Mouse (Mus musculus): ENCODE measurements around the gene Svs3b. TPM values are rescaled to one million over a fixed set of nuclear protein-coding genes. Genes with fewer than 3 reads are reported as not detected.
"Not testable (repeated sequence)": the region's sequence is repeated elsewhere in the genome, so short reads cannot be mapped to it uniquely, and the experiment has no call there.

Gene Svs3b
- polyA plus RNA-seq (2016; fragmentation: Nextera tagmentation; extraction: Ambion mirVana), result not detected in 2 replicates

GRCm38 (mm10) chr2:164256540-164256939, at the start of gene Svs3b:
TSS of gene Svs3b (minus strand) at chr2:164256640.
- not testable (repeated sequence) for H3K36me3 ChIP-seq; H3K27me3 ChIP-seq (ENCODE audit: low read depth, poor library complexity, severe bottlenecking); H3K9me3 ChIP-seq (replicated peaks); H3K4me3 ChIP-seq; DNase-seq (ENCODE audit: low spot score); H3K27ac ChIP-seq (replicated peaks); H3K4me1 ChIP-seq
- WGBS, result 95% methylated on average over 1 of the region's 1 CpGs

- WGBS, result 78% methylated on average over 1 of the region's 1 CpGs
- not testable (repeated sequence) for H3K9me3 ChIP-seq (replicated peaks); H3K36me3 ChIP-seq; H3K4me1 ChIP-seq; H3K27me3 ChIP-seq (ENCODE audit: low read depth, poor library complexity, severe bottlenecking); DNase-seq (ENCODE audit: low spot score); H3K4me3 ChIP-seq; H3K27ac ChIP-seq (replicated peaks)
Observed at GRCm38 (mm10) chr2:164288968-164289367, 32.5 kb upstream of the Svs3b start, which contains the start of gene Svs3a. TSS of gene Svs3a (plus strand) at chr2:164289268.

GRCm38 (mm10) chr2:164278359-164278758, 21.9 kb upstream of the Svs3b start, which contains the start of gene Svs4:
TSS of gene Svs4 (minus strand) at chr2:164278459.
- Histone ChIP-seq H3K36me3 (no peaks in the 10 kb centered on the region), H3K27me3 (ENCODE audit: low read depth, poor library complexity, severe bottlenecking) (no peaks in the 10 kb centered on the region), H3K4me1 (no peaks in the 10 kb centered on the region), H3K27ac (replicated peaks) (no peak within 1 kb of the TSS), H3K9me3 (replicated peaks) (no peaks in the 10 kb centered on the region), H3K4me3 (no peak within 1 kb of the TSS)
- WGBS, result 93% methylated on average over 4 of the region's 4 CpGs
- no peak for DNase-seq (ENCODE audit: low spot score)

GRCm38 (mm10) chr2:164238366-164238765, 18.1 kb downstream of the Svs3b start, which contains the start of gene Svs2:
TSS of gene Svs2 (minus strand) at chr2:164238466.
- Histone ChIP-seq H3K4me1 (no peaks in the 10 kb centered on the region), H3K27me3 (ENCODE audit: low read depth, poor library complexity, severe bottlenecking) (no peaks in the 10 kb centered on the region), H3K9me3 (replicated peaks) (no peaks in the 10 kb centered on the region), H3K27ac (replicated peaks) (no peak within 1 kb of the TSS), H3K4me3 (no peak within 1 kb of the TSS), H3K36me3 (no peaks in the 10 kb centered on the region)
- DNase-seq (ENCODE audit: low spot score), result no peak
- WGBS, result 87% methylated on average over 3 of the region's 3 CpGs

GRCm38 (mm10) chr2:164232671-164233070, 23.8 kb downstream of the Svs3b start:
- Histone ChIP-seq H3K36me3 (no peaks in the 10 kb centered on the region), H3K4me3 (no peak overlapping the region), H3K4me1 (no peaks in the 10 kb centered on the region), H3K27me3 (ENCODE audit: low read depth, poor library complexity, severe bottlenecking) (no peaks in the 10 kb centered on the region), H3K27ac (replicated peaks) (no peak overlapping the region), H3K9me3 (replicated peaks) (no peaks in the 10 kb centered on the region)
- no peak for DNase-seq (ENCODE audit: low spot score)
- WGBS, result 92% methylated on average over 8 of the region's 8 CpGs

- H3K4me3 ChIP-seq, result no peak overlapping the region
- H3K36me3 ChIP-seq, result no peaks in the 10 kb centered on the region
- no peak overlapping the region for H3K27ac ChIP-seq (replicated peaks)
- no peaks in the 10 kb centered on the region for H3K4me1 ChIP-seq
- no peaks in the 10 kb centered on the region for H3K27me3 ChIP-seq (ENCODE audit: low read depth, poor library complexity, severe bottlenecking)
- WGBS, result 88% methylated on average over 8 of the region's 8 CpGs
- H3K9me3 ChIP-seq (replicated peaks), result no peaks in the 10 kb centered on the region
- no peak for DNase-seq (ENCODE audit: low spot score)
Observed at GRCm38 (mm10) chr2:164228361-164229070, 27.9 kb downstream of the Svs3b start.

- H3K4me1 ChIP-seq, result no peaks in the 10 kb centered on the region
- DNase-seq (ENCODE audit: low spot score), result no peak
- no peak within 1 kb of the TSS for H3K4me3 ChIP-seq
- no peaks in the 10 kb centered on the region for H3K9me3 ChIP-seq (replicated peaks)
- H3K36me3 ChIP-seq, result no peaks in the 10 kb centered on the region
- H3K27me3 ChIP-seq (ENCODE audit: low read depth, poor library complexity, severe bottlenecking), result no peaks in the 10 kb centered on the region
- H3K27ac ChIP-seq (replicated peaks), result no peak within 1 kb of the TSS
- WGBS, result 89% methylated on average over 11 of the region's 11 CpGs
Observed at GRCm38 (mm10) chr2:164221522-164221921, 34.9 kb downstream of the Svs3b start, which contains the start of gene Wfdc15b. TSS of gene Wfdc15b (minus strand) at chr2:164221660.

- Histone ChIP-seq H3K4me3 (no peak overlapping the region), H3K4me1 (no peaks in the 10 kb centered on the region), H3K27me3 (ENCODE audit: low read depth, poor library complexity, severe bottlenecking) (no peaks in the 10 kb centered on the region), H3K9me3 (replicated peaks) (no peaks in the 10 kb centered on the region), H3K36me3 (no peaks in the 10 kb centered on the region), H3K27ac (replicated peaks) (no peak overlapping the region)
- no peak for DNase-seq (ENCODE audit: low spot score)
- WGBS, result 85% methylated on average over 9 of the region's 9 CpGs
Observed at GRCm38 (mm10) chr2:164219295-164219694, 37.1 kb downstream of the Svs3b start.

GRCm38 (mm10) chr2:164212711-164213110, 43.7 kb downstream of the Svs3b start:
- no peaks in the 10 kb centered on the region for H3K36me3 ChIP-seq
- WGBS, result 91% methylated on average over 5 of the region's 5 CpGs
- no peak overlapping the region for H3K27ac ChIP-seq (replicated peaks)
- no peaks in the 10 kb centered on the region for H3K4me1 ChIP-seq
- no peak for DNase-seq (ENCODE audit: low spot score)
- H3K4me3 ChIP-seq, result no peak overlapping the region
- no peaks in the 10 kb centered on the region for H3K27me3 ChIP-seq (ENCODE audit: low read depth, poor library complexity, severe bottlenecking)
- H3K9me3 ChIP-seq (replicated peaks), result no peaks in the 10 kb centered on the region

GRCm38 (mm10) chr2:164210892-164211291, 45.5 kb downstream of the Svs3b start:
- no peak overlapping the region for H3K27ac ChIP-seq (replicated peaks)
- no peaks in the 10 kb centered on the region for H3K36me3 ChIP-seq
- H3K9me3 ChIP-seq (replicated peaks), result no peaks in the 10 kb centered on the region
- no peak for DNase-seq (ENCODE audit: low spot score)
- H3K27me3 ChIP-seq (ENCODE audit: low read depth, poor library complexity, severe bottlenecking), result no peaks in the 10 kb centered on the region
- 87% methylated on average over 4 of the region's 4 CpGs for WGBS
- no peak overlapping the region for H3K4me3 ChIP-seq
- no peaks in the 10 kb centered on the region for H3K4me1 ChIP-seq

GRCm38 (mm10) chr2:164206676-164207075, 49.8 kb downstream of the Svs3b start:
- no peaks in the 10 kb centered on the region for H3K36me3 ChIP-seq
- no peaks in the 10 kb centered on the region for H3K4me1 ChIP-seq
- H3K9me3 ChIP-seq (replicated peaks), result no peaks in the 10 kb centered on the region
- DNase-seq (ENCODE audit: low spot score), result no peak
- H3K4me3 ChIP-seq, result no peak overlapping the region
- WGBS, result 82% methylated on average over 4 of the region's 4 CpGs
- no peak overlapping the region for H3K27ac ChIP-seq (replicated peaks)
- no peaks in the 10 kb centered on the region for H3K27me3 ChIP-seq (ENCODE audit: low read depth, poor library complexity, severe bottlenecking)

- H3K27ac ChIP-seq (replicated peaks); H3K36me3 ChIP-seq; H3K4me3 ChIP-seq; H3K9me3 ChIP-seq (replicated peaks); H3K4me1 ChIP-seq; DNase-seq (ENCODE audit: low spot score); H3K27me3 ChIP-seq (ENCODE audit: low read depth, poor library complexity, severe bottlenecking): not testable (repeated sequence)
- WGBS, result 94% methylated on average over 10 of the region's 10 CpGs
Observed at GRCm38 (mm10) chr2:164206011-164206410, 50.4 kb downstream of the Svs3b start.

All from midbrain, embryonic 10.5 days (tissue).